Mouse (Mus musculus) forebrain, embryonic 16.5 days (tissue): ENCODE measurements around the gene Poldip3. TPM values are rescaled to one million over a fixed set of nuclear protein-coding genes. Genes with fewer than 3 reads are reported as not detected.

Experiments used
- ATAC-seq: fragments of 200-750 bp; cut with Nextera tagmentation; 2 replicates; pipeline ENCODE4 v1.8.0; 2017; ENCODE audit warnings: mild to moderate bottlenecking, moderate library complexity
- H3K27ac ChIP-seq: fragments of 300-500 bp; sonication (generic); 2 replicates; pipeline ENCODE4 v1.5.1; 2014; ENCODE audit warnings: low read length, control low read depth
- H3K27me3 ChIP-seq: fragments of 300-500 bp; sonication (generic); replicated peaks from 2 replicates; pipeline ENCODE4 v1.6.1; 2014; ENCODE audit warnings: low read length; ENCODE audit not compliant: control insufficient read depth, insufficient read depth
- H3K36me3 ChIP-seq: fragments of 300-500 bp; sonication (generic); 2 replicates; pipeline ENCODE4 v1.6.1; 2014; ENCODE audit not compliant: control insufficient read depth, insufficient read depth
- H3K4me1 ChIP-seq: fragments of 300-500 bp; sonication (generic); replicated peaks from 2 replicates; pipeline ENCODE4 v1.6.1; 2014; ENCODE audit warnings: low read length; ENCODE audit not compliant: control insufficient read depth, insufficient read depth
- H3K4me2 ChIP-seq: fragments of 300-500 bp; sonication (generic); 2 replicates; pipeline ENCODE4 v1.6.1; 2014; ENCODE audit warnings: mild to moderate bottlenecking, low read length, control low read depth
- H3K4me3 ChIP-seq: fragments of 300-500 bp; sonication (generic); replicated peaks from 2 replicates; pipeline ENCODE4 v1.5.1; 2014; ENCODE audit warnings: mild to moderate bottlenecking, low read length, control low read depth
- H3K9ac ChIP-seq: fragments of 300-500 bp; sonication (generic); replicated peaks from 2 replicates; pipeline ENCODE4 v1.6.1; 2014; ENCODE audit warnings: low read depth, low read length, control low read depth
- H3K9me3 ChIP-seq: fragments of 300-500 bp; sonication (generic); 2 replicates; pipeline ENCODE4 v1.6.1; 2016; ENCODE audit warnings: low read length; ENCODE audit not compliant: control insufficient read depth
- WGBS: fragments of 180-500 bp; shearing (Covaris S2); extraction: QIAGEN DNeasy Blood & Tissue Kit; methylation state at CpG from one replicate; pipeline ENCODE4 v1.1.7; 2014; 5-methylcytosine and 5-hydroxymethylcytosine counted together
- polyA plus RNA-seq: library from polyadenylated mRNA; unstranded; fragments of >200 nt; fragmentation: Nextera tagmentation; extraction: Ambion mirVana; gene quantifications from 2 replicates; pipeline ENCODE4 v1.2.1, GENCODE M21; 2015

Poldip3 gene
- polyA plus RNA-seq, 1 experiment from 2014 or later: 160 TPM

GRCm38 (mm10) chr15:83084022-83084640 is 65.1 kb downstream of the Poldip3 start:
- H3K27ac ChIP-seq: peak overlapping the region; percentile 58
- no peaks in the 10 kb centered on the region for H3K9me3 ChIP-seq
- peak overlapping the region; percentile 12; the same call in 1 of the 2 replicates for H3K9ac ChIP-seq
- 42% methylated on average over 13 of the region's 13 CpGs for WGBS
- H3K4me2 ChIP-seq: peak overlapping the region; percentile 17; the same call in 1 of the 2 replicates
- H3K4me3 ChIP-seq: 0 out of 2 replicates have a peak overlapping the region, but pooled peaks have one; percentile 6
- H3K27me3 ChIP-seq: no peaks in the 10 kb centered on the region; the same call in 1 of the 2 replicates
- H3K4me1 ChIP-seq: peaks cover 14% of the 10 kb centered on the region
- H3K36me3 ChIP-seq: no peaks in the 10 kb centered on the region
- ATAC-seq: peak; percentile 70

GRCm38 (mm10) chr15:83083530-83083929 is 65.7 kb downstream of the Poldip3 start:
- no peak overlapping the region for H3K4me2 ChIP-seq
- WGBS: 52% methylated on average over 5 of the region's 5 CpGs

More at GRCm38 (mm10) chr15:83083530-83083929, 65.7 kb downstream of the Poldip3 start:
- H3K27ac ChIP-seq: no peak overlapping the region; the same call in 1 of the 2 replicates
- peaks cover 8% of the 10 kb centered on the region for H3K4me1 ChIP-seq
- peak; percentile 56 for ATAC-seq
- no peaks in the 10 kb centered on the region for H3K36me3 ChIP-seq
- H3K4me3 ChIP-seq: no peak overlapping the region
- H3K27me3 ChIP-seq: no peaks in the 10 kb centered on the region; the same call in 1 of the 2 replicates
- no peaks in the 10 kb centered on the region for H3K9me3 ChIP-seq
- peak overlapping the region; percentile 12; the same call in 1 of the 2 replicates for H3K9ac ChIP-seq

Other genes with a start within 250 kb of the Poldip3 start
- gene Tcf20, start 161.5 kb downstream of the Poldip3 start, polyA plus RNA-seq: 18.3 and 18.6 TPM in 2 replicates
- gene Nfam1, start 116.1 kb downstream of the Poldip3 start, polyA plus RNA-seq: 1.5 and 1.7 TPM in 2 replicates
- 24.6 and 30.2 TPM in 2 replicates for gene Serhl, start 59.9 kb downstream of the Poldip3 start, polyA plus RNA-seq
- gene Rrp7a, start 26.6 kb downstream of the Poldip3 start, polyA plus RNA-seq: 85.1 and 90.8 TPM in 2 replicates
- 92.1 and 112 TPM in 2 replicates for gene Cyb5r3, start 23.2 kb upstream of the Poldip3 start, polyA plus RNA-seq
- 2.4 and 2.8 TPM in 2 replicates for gene A4galt, start 102.4 kb upstream of the Poldip3 start, polyA plus RNA-seq
- 44.5 and 46.3 TPM in 2 replicates for gene Arfgap3, start 200.9 kb upstream of the Poldip3 start, polyA plus RNA-seq